Mouse (Mus musculus): ENCODE results near the gene Sbno1. TPM values are rescaled to one million over a fixed set of nuclear protein-coding genes. Genes with fewer than 3 reads are reported as not detected.
"Not testable (repeated sequence)": the region's sequence is repeated elsewhere in the genome, so short reads cannot be mapped to it uniquely, and the experiment has no call there.

The Sbno1 gene
- polyA plus RNA-seq, 1 experiment from 2014 or later: 93.5 TPM

DNA sequence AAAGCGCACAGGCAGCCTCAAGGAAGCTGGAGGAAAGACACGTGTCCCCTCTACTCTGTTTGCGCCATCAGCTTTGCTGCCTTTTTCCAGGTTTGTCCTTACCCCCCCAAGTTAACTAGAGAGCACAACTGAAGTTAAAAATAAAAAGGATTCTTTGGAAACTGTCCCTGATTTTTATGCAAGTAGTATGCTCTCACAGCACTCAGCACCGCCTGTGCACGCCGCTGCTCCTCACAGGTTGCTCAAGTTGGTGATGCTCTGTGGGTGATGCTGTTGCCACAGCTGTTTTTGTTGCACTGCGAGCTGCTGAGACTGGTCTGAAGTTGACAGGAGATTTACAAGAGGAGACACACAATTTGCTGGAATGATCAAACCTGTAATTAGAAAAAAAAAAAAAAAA lies 51.5 kb downstream of the Sbno1 start:
- Histone ChIP-seq H3K27me3 (replicated peaks; ENCODE audit: control insufficient read depth, insufficient read depth, low read length) (no peaks in the 10 kb centered on the region), H3K4me1 (replicated peaks; ENCODE audit: control insufficient read depth, insufficient read depth, low read length) (no peaks in the 10 kb centered on the region), H3K9ac (ENCODE audit: low read length) (no peak overlapping the region), H3K9me3 (ENCODE audit: control insufficient read depth, low read length) (no peaks in the 10 kb centered on the region), H3K27ac (ENCODE audit: low read depth) (no peak overlapping the region), H3K36me3 (ENCODE audit: control insufficient read depth, insufficient read depth, low read length) (peaks cover 93% of the 10 kb centered on the region), H3K4me3 (ENCODE audit: low read depth, low read length) (no peak overlapping the region), H3K4me2 (ENCODE audit: low read length) (no peak overlapping the region)
- no peak for DNase-seq (ENCODE audit: low spot score)
- ATAC-seq (replicated peaks; ENCODE audit: low FRiP score, low TSS enrichment, low read depth): no peak
- 97% methylated on average over 7 of the region's 7 CpGs for WGBS

DNA sequence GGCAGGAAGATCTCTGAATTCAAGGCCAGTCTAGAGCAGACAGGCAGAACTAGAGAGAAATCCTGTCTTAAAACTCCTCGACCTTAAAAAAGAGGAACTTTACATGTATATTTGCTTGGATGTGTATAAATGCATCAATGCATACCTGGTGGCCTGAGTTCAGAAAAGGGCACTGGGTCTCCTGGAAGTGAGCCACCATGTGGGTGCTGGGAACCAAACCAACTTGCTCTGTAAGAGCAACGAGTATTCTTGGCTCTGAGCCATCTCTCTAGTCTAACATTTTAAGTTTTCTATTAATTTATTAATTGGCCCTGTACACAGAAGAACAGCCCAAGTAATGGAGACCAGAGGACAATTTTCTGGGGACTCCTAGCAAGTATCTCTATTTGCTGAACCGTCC lies 59.1 kb downstream of the Sbno1 start:
- Histone ChIP-seq H3K4me1 (replicated peaks; ENCODE audit: control insufficient read depth, insufficient read depth, low read length) (no peaks in the 10 kb centered on the region), H3K36me3 (ENCODE audit: control insufficient read depth, insufficient read depth, low read length) (peaks cover 38% of the 10 kb centered on the region), H3K27ac (ENCODE audit: low read depth) (no peak overlapping the region), H3K4me2 (ENCODE audit: low read length) (no peak overlapping the region), H3K27me3 (replicated peaks; ENCODE audit: control insufficient read depth, insufficient read depth, low read length) (no peaks in the 10 kb centered on the region), H3K4me3 (ENCODE audit: low read depth, low read length) (no peak overlapping the region), H3K9ac (ENCODE audit: low read length) (no peak overlapping the region), H3K9me3 (ENCODE audit: control insufficient read depth, low read length) (no peaks in the 10 kb centered on the region)
- no peak for DNase-seq (ENCODE audit: low spot score)
- ATAC-seq (replicated peaks; ENCODE audit: low FRiP score, low TSS enrichment, low read depth): no peak
- WGBS: 85% methylated on average over 3 of the region's 3 CpGs

DNA sequence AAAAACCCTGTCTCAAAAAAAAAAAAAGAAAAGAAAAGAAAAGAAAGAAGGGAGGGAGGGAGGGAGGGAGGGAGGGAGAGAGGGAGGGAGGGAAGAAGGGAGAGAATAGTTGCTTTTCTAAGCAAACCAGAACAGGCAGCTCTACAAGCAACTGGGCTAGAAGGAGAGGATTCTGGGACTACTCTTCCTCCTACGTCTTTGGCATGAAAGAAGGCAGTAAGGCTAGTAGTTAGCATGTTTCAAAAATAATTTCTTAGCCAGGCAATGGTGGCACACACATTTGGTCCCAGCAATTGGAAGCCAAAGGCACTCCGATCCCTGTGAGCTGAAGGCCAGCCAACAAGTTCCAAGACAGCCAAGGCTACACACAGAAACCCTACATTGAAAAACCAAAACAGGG lies 60.0 kb downstream of the Sbno1 start:
- H3K36me3 ChIP-seq (ENCODE audit: control insufficient read depth, insufficient read depth, low read length): peaks cover 29% of the 10 kb centered on the region
- H3K4me2 ChIP-seq (ENCODE audit: low read length): no peak overlapping the region
- whole genome bisulfite sequencing: 98% methylated on average over 2 of the region's 2 CpGs
- DNase-seq (ENCODE audit: low spot score) (no peak), ATAC-seq (replicated peaks; ENCODE audit: low FRiP score, low TSS enrichment, low read depth) (no peak)
- H3K9me3 ChIP-seq (ENCODE audit: control insufficient read depth, low read length): no peaks in the 10 kb centered on the region
- H3K27ac ChIP-seq (ENCODE audit: low read depth): no peak overlapping the region
- H3K9ac ChIP-seq (ENCODE audit: low read length): no peak overlapping the region
- no peaks in the 10 kb centered on the region for H3K4me1 ChIP-seq (replicated peaks; ENCODE audit: control insufficient read depth, insufficient read depth, low read length)
- H3K4me3 ChIP-seq (ENCODE audit: low read depth, low read length): no peak overlapping the region
- no peaks in the 10 kb centered on the region for H3K27me3 ChIP-seq (replicated peaks; ENCODE audit: control insufficient read depth, insufficient read depth, low read length)

DNA sequence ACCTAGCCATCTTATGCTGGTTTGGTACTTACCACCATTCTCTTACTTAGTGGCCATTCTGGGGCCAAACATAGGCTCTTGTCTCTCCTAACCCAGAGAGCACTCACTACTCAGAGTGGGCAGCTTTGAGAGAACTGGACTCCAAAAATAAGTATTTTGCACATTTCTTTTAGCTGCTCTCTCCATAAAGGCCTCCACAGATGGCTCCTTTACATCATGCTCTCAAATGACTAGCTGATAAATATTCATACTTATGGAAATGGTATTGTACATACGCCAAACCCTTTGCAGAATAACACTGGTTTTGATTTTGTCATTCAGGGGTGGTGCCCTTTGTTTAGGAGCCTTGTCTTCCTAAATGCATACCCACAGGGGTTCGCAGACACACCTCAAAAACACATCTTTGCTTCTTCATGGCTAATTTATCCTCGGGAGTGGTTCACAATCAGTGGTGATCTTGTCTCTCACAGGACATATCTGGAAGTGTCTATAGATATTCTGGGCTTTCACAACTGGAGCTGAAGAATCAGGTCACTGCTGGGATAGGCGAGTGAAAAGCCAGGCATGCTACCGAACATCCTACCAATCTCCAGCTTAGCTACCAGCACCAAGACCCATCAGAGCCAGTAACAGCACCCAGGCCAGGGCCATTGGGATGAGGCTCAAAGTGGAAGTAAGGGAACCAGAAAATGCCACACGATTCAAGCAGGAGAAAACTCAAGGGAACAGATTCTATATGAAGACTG lies 61.5 kb downstream of the Sbno1 start:
- no peak overlapping the region for H3K9ac ChIP-seq (ENCODE audit: low read length)
- 87% methylated on average over 6 of the region's 6 CpGs for WGBS
- no peak overlapping the region for H3K27ac ChIP-seq (ENCODE audit: low read depth)
- H3K4me3 ChIP-seq (ENCODE audit: low read depth, low read length): no peak overlapping the region
- peaks cover 15% of the 10 kb centered on the region for H3K36me3 ChIP-seq (ENCODE audit: control insufficient read depth, insufficient read depth, low read length)
- no peaks in the 10 kb centered on the region for H3K9me3 ChIP-seq (ENCODE audit: control insufficient read depth, low read length)
- no peaks in the 10 kb centered on the region for H3K4me1 ChIP-seq (replicated peaks; ENCODE audit: control insufficient read depth, insufficient read depth, low read length)
- H3K4me2 ChIP-seq (ENCODE audit: low read length): no peak overlapping the region
- no peak for ATAC-seq (replicated peaks; ENCODE audit: low FRiP score, low TSS enrichment, low read depth)
- H3K27me3 ChIP-seq (replicated peaks; ENCODE audit: control insufficient read depth, insufficient read depth, low read length): no peaks in the 10 kb centered on the region
- DNase-seq (ENCODE audit: low spot score): no peak

DNA sequence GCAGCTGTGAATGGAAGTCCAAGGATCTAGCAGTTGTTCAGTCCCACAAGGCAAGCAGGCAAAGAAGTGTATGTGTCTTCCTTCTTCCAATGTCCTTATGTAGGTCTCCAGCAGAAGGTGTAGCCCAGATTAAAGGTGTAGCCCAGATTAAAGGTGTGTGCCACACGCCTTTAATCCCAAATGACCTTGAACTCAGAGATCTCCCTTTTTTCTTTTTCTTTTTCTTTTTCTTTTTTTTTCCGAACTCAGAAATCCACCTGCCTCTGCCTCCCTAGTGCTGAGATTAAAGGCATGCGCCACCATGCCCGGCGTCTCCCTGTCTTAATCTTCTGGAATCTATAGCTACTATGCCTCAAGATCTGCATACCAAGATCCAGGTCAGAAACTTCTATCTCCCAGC lies 62.8 kb downstream of the Sbno1 start, which contains the start of gene Cdk2ap1:
Cdk2ap1 (minus strand) TSS at position 101 of the 400 bp plus-strand sequence.
- DNase-seq (ENCODE audit: low spot score); H3K36me3 ChIP-seq (ENCODE audit: control insufficient read depth, insufficient read depth, low read length); H3K9me3 ChIP-seq (ENCODE audit: control insufficient read depth, low read length); H3K4me3 ChIP-seq (ENCODE audit: low read depth, low read length); H3K27me3 ChIP-seq (replicated peaks; ENCODE audit: control insufficient read depth, insufficient read depth, low read length); ATAC-seq (replicated peaks; ENCODE audit: low FRiP score, low TSS enrichment, low read depth); H3K4me1 ChIP-seq (replicated peaks; ENCODE audit: control insufficient read depth, insufficient read depth, low read length); H3K9ac ChIP-seq (ENCODE audit: low read length); H3K27ac ChIP-seq (ENCODE audit: low read depth); H3K4me2 ChIP-seq (ENCODE audit: low read length): not testable (repeated sequence)
- 94% methylated on average over 5 of the region's 5 CpGs for WGBS

DNA sequence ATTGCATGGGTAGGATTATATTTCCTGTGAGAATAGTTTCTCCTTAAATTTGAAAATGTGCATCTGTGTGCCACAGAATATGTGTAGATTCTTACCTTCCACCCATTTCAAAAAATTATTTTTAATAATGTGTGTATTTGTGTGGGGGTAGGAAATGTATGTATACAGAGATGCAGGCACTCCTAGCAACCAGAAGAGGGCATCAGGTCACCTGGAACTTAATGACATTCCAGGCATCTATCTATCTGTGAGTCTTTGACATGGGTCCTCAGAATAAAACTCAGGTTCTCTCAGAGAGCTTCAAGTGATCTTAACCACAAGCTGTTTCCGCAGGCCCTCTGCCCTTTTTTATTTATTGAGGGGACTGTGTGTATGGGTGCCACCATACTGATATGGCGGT lies 66.2 kb downstream of the Sbno1 start:
- no peaks in the 10 kb centered on the region for H3K4me1 ChIP-seq (replicated peaks; ENCODE audit: control insufficient read depth, insufficient read depth, low read length)
- no peak overlapping the region for H3K27ac ChIP-seq (ENCODE audit: low read depth)
- H3K4me2 ChIP-seq (ENCODE audit: low read length): no peak overlapping the region
- DNase-seq (ENCODE audit: low spot score): no peak
- no peak for ATAC-seq (replicated peaks; ENCODE audit: low FRiP score, low TSS enrichment, low read depth)
- H3K36me3 ChIP-seq (ENCODE audit: control insufficient read depth, insufficient read depth, low read length): no peaks in the 10 kb centered on the region
- no peaks in the 10 kb centered on the region for H3K27me3 ChIP-seq (replicated peaks; ENCODE audit: control insufficient read depth, insufficient read depth, low read length)
- H3K9ac ChIP-seq (ENCODE audit: low read length): no peak overlapping the region
- no peak overlapping the region for H3K4me3 ChIP-seq (ENCODE audit: low read depth, low read length)
- no peaks in the 10 kb centered on the region for H3K9me3 ChIP-seq (ENCODE audit: control insufficient read depth, low read length)
- 81% methylated on average over 2 of the region's 2 CpGs for WGBS

DNA sequence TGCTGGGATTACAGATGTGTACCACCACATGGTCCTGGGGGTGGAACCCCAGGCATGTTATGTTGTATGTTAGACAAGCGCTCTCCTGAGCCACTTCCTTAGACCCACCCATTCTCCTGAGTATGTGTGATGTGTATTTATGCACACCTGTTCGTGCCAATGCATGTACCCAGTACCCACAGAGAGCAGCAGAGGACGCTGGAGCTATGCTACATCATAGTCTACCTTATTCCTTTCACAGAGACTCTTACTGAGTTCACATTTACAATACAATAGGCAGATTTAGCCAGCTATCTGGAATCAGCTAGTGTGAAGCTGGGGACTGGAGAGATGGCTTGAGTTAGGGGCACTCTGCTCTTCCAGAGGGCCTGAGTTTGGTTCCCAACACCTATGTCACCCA lies 69.1 kb downstream of the Sbno1 start:
- DNase-seq (ENCODE audit: low spot score): no peak
- Histone ChIP-seq H3K9ac (ENCODE audit: low read length) (no peak overlapping the region), H3K4me2 (ENCODE audit: low read length) (no peak overlapping the region), H3K27ac (ENCODE audit: low read depth) (no peak overlapping the region), H3K36me3 (ENCODE audit: control insufficient read depth, insufficient read depth, low read length) (no peaks in the 10 kb centered on the region), H3K9me3 (ENCODE audit: control insufficient read depth, low read length) (no peaks in the 10 kb centered on the region), H3K27me3 (replicated peaks; ENCODE audit: control insufficient read depth, insufficient read depth, low read length) (no peaks in the 10 kb centered on the region), H3K4me3 (ENCODE audit: low read depth, low read length) (no peak overlapping the region), H3K4me1 (replicated peaks; ENCODE audit: control insufficient read depth, insufficient read depth, low read length) (peaks cover 3% of the 10 kb centered on the region)
- 44% methylated on average over 3 of the region's 3 CpGs for WGBS
- no peak for ATAC-seq (replicated peaks; ENCODE audit: low FRiP score, low TSS enrichment, low read depth)

DNA sequence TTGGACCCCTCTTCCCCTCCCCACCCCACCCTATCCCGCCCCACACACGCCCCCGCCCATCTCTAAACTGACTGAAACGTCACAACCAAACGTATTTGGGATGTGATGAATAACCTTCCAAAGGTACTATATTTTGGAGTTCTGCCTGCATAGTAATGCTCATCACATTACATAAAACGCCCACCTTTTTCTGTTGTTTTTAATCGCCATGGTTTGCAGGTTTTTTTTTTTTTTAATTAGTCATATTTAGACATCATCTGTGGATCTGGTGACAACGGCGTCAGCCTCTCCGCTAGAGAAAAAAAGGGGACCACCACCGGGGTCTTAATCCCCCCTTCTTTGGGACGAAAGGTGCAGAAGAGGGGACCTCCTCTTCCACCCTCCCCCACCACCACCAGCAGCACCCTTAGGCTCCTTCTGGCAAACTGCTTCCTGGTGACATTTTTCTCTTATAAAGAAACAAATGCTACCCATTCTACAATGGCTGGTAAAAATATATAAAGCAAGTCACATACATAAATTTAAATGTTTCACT lies 70.3 kb downstream of the Sbno1 start:
- no peak for DNase-seq (ENCODE audit: low spot score)
- H3K4me1 ChIP-seq (replicated peaks; ENCODE audit: control insufficient read depth, insufficient read depth, low read length): peaks cover 14% of the 10 kb centered on the region
- H3K27ac ChIP-seq (ENCODE audit: low read depth): no peak overlapping the region
- no peaks in the 10 kb centered on the region for H3K9me3 ChIP-seq (ENCODE audit: control insufficient read depth, low read length)
- H3K9ac ChIP-seq (ENCODE audit: low read length): no peak overlapping the region
- WGBS: 6% methylated on average over 12 of the region's 12 CpGs
- H3K27me3 ChIP-seq (replicated peaks; ENCODE audit: control insufficient read depth, insufficient read depth, low read length): no peaks in the 10 kb centered on the region
- peak overlapping the region; percentile 66 for H3K4me2 ChIP-seq (ENCODE audit: low read length)
- H3K4me3 ChIP-seq (ENCODE audit: low read depth, low read length): peak overlapping the region; percentile 97
- H3K36me3 ChIP-seq (ENCODE audit: control insufficient read depth, insufficient read depth, low read length): no peaks in the 10 kb centered on the region
- ATAC-seq (replicated peaks; ENCODE audit: low FRiP score, low TSS enrichment, low read depth): no peak
